Mouse (Mus musculus) cerebellum, postnatal 10 days (tissue): Measurements from ENCODE around the gene Gm2030.
"Not testable (repeated sequence)": the region's sequence is repeated elsewhere in the genome, so short reads cannot be mapped to it uniquely, and the experiment has no call there.

Experiments
- DNase-seq, 2 experiments: peaks; one replicate each; pipeline ENCODE4 v3.0.0; 2021; ENCODE audit warnings: mixed read lengths in 2 of 2

Gm2030 gene

DNA sequence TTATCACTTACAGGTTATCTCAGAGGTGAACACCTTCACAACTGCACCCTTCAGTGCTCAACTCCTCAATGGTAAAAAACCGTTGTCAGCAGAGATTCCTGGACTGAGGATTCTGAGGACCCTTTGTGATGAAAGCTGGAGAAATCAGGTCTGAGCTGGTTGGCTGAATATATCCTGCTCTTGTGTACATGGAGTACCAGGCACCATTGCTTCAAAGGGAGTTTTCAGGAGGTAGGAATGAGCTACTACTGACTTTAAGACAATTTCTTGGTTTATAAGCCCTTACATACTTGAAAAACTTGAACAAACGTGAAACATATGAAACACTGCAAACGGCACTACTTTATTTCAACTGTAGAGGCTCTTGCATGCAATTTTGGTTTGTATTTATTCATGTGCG lies at the start of gene Gm2030:
Gm2030 (minus strand) TSS at position 101 of the 400 bp plus-strand sequence.
- DNase-seq: not testable (repeated sequence)
